10 mouse cellular contexts compared by ENCODE assay signal in the genomic region with DNA sequence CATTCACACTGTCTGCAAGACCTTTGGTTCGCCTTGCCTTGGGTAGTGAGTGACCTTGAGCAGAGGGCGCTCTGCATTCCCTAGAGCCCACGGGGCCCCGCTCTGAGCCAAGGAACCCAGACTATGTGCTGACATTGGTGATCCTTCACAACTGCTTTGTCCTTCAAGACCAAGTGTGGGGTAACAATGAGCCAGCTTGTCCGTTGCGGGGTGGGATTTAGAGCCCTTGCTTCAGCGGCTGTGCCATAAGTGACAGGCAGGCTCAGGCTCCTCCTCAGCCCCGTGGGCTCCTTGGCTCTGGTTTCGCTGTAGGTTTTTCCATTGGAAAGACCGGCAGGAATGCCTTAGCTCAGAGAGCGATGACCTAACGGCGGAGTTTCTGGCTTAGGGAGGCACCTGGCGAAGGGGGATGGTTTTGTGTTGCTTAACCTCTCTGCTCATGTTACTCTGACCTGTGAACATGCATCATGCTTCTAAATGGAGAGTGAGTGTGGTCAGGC.
A peak's percentile ranks its signal among the peaks of the same experiment; 100 is the strongest.
DNase-seq lines count a peak whose midpoint lies in the region; ATAC-seq and TF ChIP-seq lines count a peak whose summit lies in the region.
"Had no signal": no experiment of that assay in that cellular context is flagged by ENCODE, and none has a peak within 500 bp of the region (broad histone marks: within the 10 kb centered on the region; RNA-seq: fewer than 3 reads in every experiment).

No protein-coding gene starts in this region.

- peak; percentile 32 for DNase-seq in embryo, embryonic 10.5 days (ENCODE audit: low spot score)
- DNase-seq in embryo, embryonic 9.5 days (ENCODE audit: extremely low spot score): no peak
- DNase-seq in ES-E14 (ENCODE audit: low read depth, low spot score): no peak
- peak; percentile 40 to 46 for DNase-seq in gastrocnemius, postnatal 36 days
- no peak for DNase-seq in natural killer cell, adult 2 months (ENCODE audit: low spot score in 2 of 2)
- DNase-seq in frontal cortex, adult 2 months (ENCODE audit: extremely low spot score in 1 of 2, low spot score in 1 of 2): no peak
- no peak for DNase-seq in forebrain, postnatal 0 days

- in situ Hi-C loops in ES-E14 (cut with MboI; ENCODE audit: low sequenced_read_pairs in 2 of 2, unreplicated experiment in 2 of 2): loop anchor here in 1 of 2 experiments (10.0 kb wide), 1 partner anchor 65 kb away; no protein-coding TSS in a partner anchor

- no peaks in the 10 kb centered on the region for H3K36me3 ChIP-seq in ES-E14 (ENCODE audit: control insufficient read depth, insufficient read depth, low read length, poor library complexity, severe bottlenecking)
- H3K36me3 ChIP-seq in kidney, embryonic 15.5 days: no peaks in the 10 kb centered on the region
- H3K36me3 ChIP-seq in forebrain, postnatal 0 days (ENCODE audit: insufficient read depth): no peaks in the 10 kb centered on the region
- H3K36me3 ChIP-seq: intestine, embryonic 15.5 days had no signal

- 57% methylated on average over 14 of the region's 14 CpGs for WGBS in kidney, embryonic 15.5 days
- WGBS in forebrain, postnatal 0 days: 83% methylated on average over 14 of the region's 14 CpGs

- no peaks in the 10 kb centered on the region for H3K27me3 ChIP-seq in kidney, embryonic 15.5 days
- no peaks in the 10 kb centered on the region for H3K27me3 ChIP-seq in forebrain, postnatal 0 days (ENCODE audit: insufficient read depth, low read length)
- H3K27me3 ChIP-seq: intestine, embryonic 15.5 days had no signal

- no peak overlapping the region for H3K27ac ChIP-seq in ES-E14 (ENCODE audit: insufficient read depth, low read depth, low read length, poor library complexity, severe bottlenecking)
- H3K27ac ChIP-seq in kidney, embryonic 15.5 days: no peak overlapping the region
- H3K27ac ChIP-seq in forebrain, postnatal 0 days (ENCODE audit: low read depth, low read length): no peak overlapping the region
- H3K27ac ChIP-seq: intestine, embryonic 15.5 days; macrophage had no signal

- TF ChIP-seq CTCF in forebrain, postnatal 0 days (IDR thresholded peaks at IDR 0.05; ENCODE audit: low read depth): no peak

- ATAC-seq in kidney, embryonic 15.5 days (replicated peaks; ENCODE audit: low FRiP score): peak; percentile 66
- no peak for ATAC-seq in forebrain, postnatal 0 days
- ATAC-seq: intestine, embryonic 15.5 days had no signal

- no peak overlapping the region for H3K4me2 ChIP-seq in kidney, embryonic 15.5 days
- no peak overlapping the region for H3K4me2 ChIP-seq in forebrain, postnatal 0 days (ENCODE audit: low read depth)
- H3K4me2 ChIP-seq: intestine, embryonic 15.5 days had no signal

- intact Hi-C loops in gastrocnemius, postnatal 36 days (cut with DNase I): loop anchor here (2.0 kb wide), 1 partner anchor 59 kb away; no protein-coding TSS in a partner anchor

- H3K9me3 ChIP-seq in ES-E14 (ENCODE audit: control insufficient read depth, insufficient read depth, low read depth, low read length): no peaks in the 10 kb centered on the region
- H3K9me3 ChIP-seq in kidney, embryonic 15.5 days (replicated peaks): no peaks in the 10 kb centered on the region
- no peaks in the 10 kb centered on the region for H3K9me3 ChIP-seq in forebrain, postnatal 0 days (ENCODE audit: low read length)
- H3K9me3 ChIP-seq: intestine, embryonic 15.5 days had no signal

- 0 out of 2 replicates have a peak overlapping the region, but pooled peaks have one; percentile 15 for H3K9ac ChIP-seq in ES-E14 (ENCODE audit: insufficient read depth, low read depth, low read length, poor library complexity, severe bottlenecking)
- no peak overlapping the region for H3K9ac ChIP-seq in kidney, embryonic 15.5 days
- no peak overlapping the region for H3K9ac ChIP-seq in forebrain, postnatal 0 days
- H3K9ac ChIP-seq: intestine, embryonic 15.5 days had no signal

- H3K4me1 ChIP-seq in ES-E14 (ENCODE audit: control insufficient read depth in 2 of 2, insufficient read depth in 2 of 2, low read length in 2 of 2, poor library complexity in 1 of 2): peaks cover 5 to 11% of the 10 kb centered on the region in 2 experiments; a peak in 3 of 4 replicates
- peaks cover 12% of the 10 kb centered on the region; the same call in 1 of the 2 replicates for H3K4me1 ChIP-seq in kidney, embryonic 15.5 days
- H3K4me1 ChIP-seq in forebrain, postnatal 0 days (ENCODE audit: insufficient read depth): peaks cover 3% of the 10 kb centered on the region
- H3K4me1 ChIP-seq: intestine, embryonic 15.5 days had no signal

- H3K4me3 ChIP-seq in ES-E14 (ENCODE audit: insufficient read depth in 1 of 2, low read depth in 1 of 2, low read length in 2 of 2, poor library complexity in 1 of 2, severe bottlenecking in 1 of 2): peak overlapping the region in 1 of 2 experiments; percentile 3; a peak in 2 of 4 replicates
- no peak overlapping the region for H3K4me3 ChIP-seq in kidney, embryonic 15.5 days (replicated peaks)
- no peak overlapping the region for H3K4me3 ChIP-seq in forebrain, postnatal 0 days (ENCODE audit: low read depth, low read length)
- H3K4me3 ChIP-seq: intestine, embryonic 15.5 days had no signal

TF ChIP-seq in ES-E14, 5 proteins besides CTCF, POLR2A, EP300 and RAD21:
- no peak for TF ChIP-seq ZC3H11A (IDR thresholded peaks at IDR 0.05; ENCODE audit: borderline replicate concordance, low read depth, low read length)
- no peak for TF ChIP-seq ZNF384 (IDR thresholded peaks at IDR 0.05; ENCODE audit: low read depth, low read length)
- TF ChIP-seq MAFK (IDR thresholded peaks at IDR 0.05; ENCODE audit: insufficient read depth, low read depth, low read length): no peak
- TF ChIP-seq HCFC1 (IDR thresholded peaks at IDR 0.05; ENCODE audit: borderline replicate concordance, insufficient read depth, low read length): no peak
- no peak for TF ChIP-seq CHD2 (IDR thresholded peaks at IDR 0.05; ENCODE audit: low read depth, low read length)
TF ChIP-seq in ES-E14: peak in this region for 0.

Comparison
In these comparisons a context has a peak if more than half of its experiments do, and no peak if none do; other contexts are left out.
1. DNase-seq: peak in embryo, embryonic 10.5 days (single experiment) and gastrocnemius, postnatal 36 days (2 of 2); none in embryo, embryonic 9.5 days (single experiment), ES-E14 (single experiment), natural killer cell, adult 2 months (0 of 2), frontal cortex, adult 2 months (0 of 2) and forebrain, postnatal 0 days (single experiment).